Mouse (Mus musculus) lung, postnatal 0 days (tissue): ENCODE measurements around the gene Gm11172. TPM values are rescaled to one million over a fixed set of nuclear protein-coding genes. Genes with fewer than 3 reads are reported as not detected.
A peak's percentile ranks its signal among the peaks of the same experiment; 100 is the strongest.

Source experiments
- ATAC-seq: fragments of 200-750 bp; cut with Nextera tagmentation; 2 replicates; pipeline ENCODE4 v1.8.0; 2017; ENCODE audit warnings: moderate library complexity
- DNase-seq: peaks from one replicate; pipeline ENCODE4 v3.0.0-alpha.2; 2016; ENCODE audit warnings: low spot score
- H3K27ac ChIP-seq: fragments of 300-500 bp; sonication (generic); 2 replicates; pipeline ENCODE4 v1.5.1; 2014; ENCODE audit warnings: antibody characterized with exemption, mild to moderate bottlenecking, low read length, mixed read lengths
- H3K27me3 ChIP-seq: fragments of 300-500 bp; sonication (generic); replicated peaks from 2 replicates; pipeline ENCODE4 v1.6.1; 2014; ENCODE audit warnings: low read length, mixed read lengths; ENCODE audit not compliant: insufficient read depth
- H3K36me3 ChIP-seq: fragments of 300-500 bp; sonication (generic); 2 replicates; pipeline ENCODE4 v1.6.1; 2014; ENCODE audit warnings: low read length, mixed read lengths; ENCODE audit not compliant: insufficient read depth
- H3K4me1 ChIP-seq: fragments of 300-500 bp; sonication (generic); 2 replicates; pipeline ENCODE4 v1.6.1; 2014; ENCODE audit warnings: antibody characterized with exemption, low read depth, low read length, mixed read lengths; ENCODE audit not compliant: insufficient read depth
- H3K4me2 ChIP-seq: fragments of 300-500 bp; sonication (generic); replicated peaks from 2 replicates; pipeline ENCODE4 v1.6.1; 2014; ENCODE audit warnings: low read depth, mild to moderate bottlenecking, low read length, moderate library complexity, mixed read lengths
- H3K4me3 ChIP-seq: fragments of 300-500 bp; sonication (generic); 2 replicates; pipeline ENCODE4 v1.5.1; 2014; ENCODE audit warnings: low read depth, low read length
- H3K9ac ChIP-seq: fragments of 300-500 bp; sonication (generic); replicated peaks from 2 replicates; pipeline ENCODE4 v1.6.1; 2014; ENCODE audit warnings: low read depth, mild to moderate bottlenecking
- H3K9me3 ChIP-seq: fragments of 300-500 bp; sonication (generic); 2 replicates; pipeline ENCODE4 v1.6.1; 2016; ENCODE audit warnings: low read length, mixed read lengths
- CTCF ChIP-seq: IDR thresholded peaks from 2 replicates; pipeline ENCODE4 v1.5.1; 2016; ENCODE audit warnings: antibody characterized with exemption, mild to moderate bottlenecking
- EP300 ChIP-seq: IDR thresholded peaks from 2 replicates; pipeline ENCODE4 v1.6.1; 2016; ENCODE audit warnings: antibody characterized with exemption, mild to moderate bottlenecking, control low read depth
- WGBS: fragments of 180-500 bp; shearing (Covaris S2); extraction: QIAGEN DNeasy Blood & Tissue Kit; methylation state at CpG from one replicate; pipeline ENCODE4 v1.1.7; 2014; 5-methylcytosine and 5-hydroxymethylcytosine counted together
- polyA plus RNA-seq: library from polyadenylated mRNA; unstranded; fragments of >200 nt; fragmentation: Nextera tagmentation; extraction: Ambion mirVana; gene quantifications from 2 replicates; pipeline ENCODE4 v1.2.1, GENCODE M21; 2015

The Gm11172 gene
- polyA plus RNA-seq, 1 experiment from 2014 or later = not detected

GRCm38 (mm10) chr16:10836388-10836787 is 23.7 kb downstream of the Gm11172 start:
- Histone ChIP-seq H3K27ac (no peak overlapping the region), H3K36me3 (no peaks in the 10 kb centered on the region), H3K9me3 (no peaks in the 10 kb centered on the region), H3K27me3 (no peaks in the 10 kb centered on the region), H3K4me1 (peaks cover 10% of the 10 kb centered on the region; the same call in 1 of the 2 replicates), H3K4me3 (no peak overlapping the region), H3K9ac (no peak overlapping the region), H3K4me2 (no peak overlapping the region)
- whole genome bisulfite sequencing = 95% methylated on average over 3 of the region's 3 CpGs
- DNase-seq (no peak), ATAC-seq (no peak)
- TF ChIP-seq CTCF = no peak
- no peak for TF ChIP-seq EP300

- 79% methylated on average over 3 of the region's 3 CpGs for WGBS
- Histone ChIP-seq H3K4me3 (no peak overlapping the region), H3K9me3 (no peaks in the 10 kb centered on the region), H3K4me1 (peaks cover 10% of the 10 kb centered on the region; the same call in 1 of the 2 replicates), H3K36me3 (no peaks in the 10 kb centered on the region), H3K27ac (no peak overlapping the region), H3K9ac (no peak overlapping the region), H3K27me3 (no peaks in the 10 kb centered on the region), H3K4me2 (no peak overlapping the region)
- no peak for DNase-seq
- no peak for ATAC-seq
- TF ChIP-seq EP300 = no peak
- no peak for TF ChIP-seq CTCF
Measured at GRCm38 (mm10) chr16:10837250-10837649, 24.5 kb downstream of the Gm11172 start.

GRCm38 (mm10) chr16:10837903-10838302 is 25.2 kb downstream of the Gm11172 start:
- DNase-seq = no peak

DNA sequence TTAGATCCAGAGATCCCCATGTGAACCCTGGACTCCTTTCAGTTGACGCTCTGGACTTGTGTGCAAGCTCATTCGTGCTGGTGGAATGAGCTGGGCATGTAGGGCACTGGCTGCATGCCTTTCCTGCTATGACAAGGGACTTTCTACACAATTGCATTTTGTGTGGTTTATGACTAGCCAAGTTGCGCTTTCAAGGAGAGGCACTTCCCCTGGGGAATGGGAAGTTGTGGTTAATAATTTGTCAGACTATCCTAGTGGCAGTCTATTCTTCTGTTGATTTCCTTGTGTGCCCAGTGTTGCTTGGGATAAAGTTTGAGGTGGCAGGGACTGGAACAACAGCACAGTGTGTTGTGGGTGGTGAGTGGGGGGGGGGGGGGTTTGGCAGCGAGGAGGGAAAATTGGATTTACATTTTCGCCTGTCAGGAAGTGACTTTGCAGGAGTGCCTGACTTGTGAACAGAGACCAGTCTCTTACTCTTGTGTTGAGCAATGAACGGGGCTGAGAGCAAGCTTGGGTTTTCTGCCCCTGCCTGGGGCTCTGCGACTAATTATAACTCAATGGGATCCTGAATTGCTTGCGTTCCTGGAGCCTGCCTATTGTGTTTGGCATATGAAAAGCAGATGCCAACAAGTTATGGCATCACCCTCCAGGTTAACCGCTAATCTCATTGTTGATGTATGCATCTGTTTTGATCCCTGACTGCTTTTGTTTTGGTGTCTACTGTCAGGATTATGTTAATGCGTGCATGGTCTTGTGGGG is 26.0 kb downstream of the Gm11172 start:
- peak; percentile 55 for ATAC-seq
- H3K27me3 ChIP-seq = no peaks in the 10 kb centered on the region
- 30% methylated on average over 10 of the region's 10 CpGs for WGBS
- DNase-seq = peak; percentile 87
- no peak overlapping the region for H3K4me3 ChIP-seq
- no peaks in the 10 kb centered on the region for H3K36me3 ChIP-seq
- H3K4me1 ChIP-seq = peaks cover 15% of the 10 kb centered on the region; the same call in 1 of the 2 replicates
- TF ChIP-seq CTCF (no peak), EP300 (no peak)
- peak overlapping the region; percentile 51 for H3K27ac ChIP-seq
- no peak overlapping the region for H3K9ac ChIP-seq
- 0 out of 2 replicates have a peak overlapping the region, but pooled peaks have one; percentile 3 for H3K4me2 ChIP-seq
- no peaks in the 10 kb centered on the region for H3K9me3 ChIP-seq

More at GRCm38 (mm10) chr16:10837903-10838302, 25.2 kb downstream of the Gm11172 start:
- Histone ChIP-seq H3K27ac (peak overlapping the region; percentile 51; the same call in 1 of the 2 replicates), H3K4me3 (no peak overlapping the region), H3K4me1 (peaks cover 10% of the 10 kb centered on the region; the same call in 1 of the 2 replicates), H3K27me3 (no peaks in the 10 kb centered on the region), H3K4me2 (no peak overlapping the region), H3K9me3 (no peaks in the 10 kb centered on the region), H3K9ac (no peak overlapping the region), H3K36me3 (no peaks in the 10 kb centered on the region)
- ATAC-seq = no peak
- TF ChIP-seq CTCF = no peak
- no peak for TF ChIP-seq EP300
- WGBS = 38% methylated on average over 1 of the region's 1 CpGs

DNA sequence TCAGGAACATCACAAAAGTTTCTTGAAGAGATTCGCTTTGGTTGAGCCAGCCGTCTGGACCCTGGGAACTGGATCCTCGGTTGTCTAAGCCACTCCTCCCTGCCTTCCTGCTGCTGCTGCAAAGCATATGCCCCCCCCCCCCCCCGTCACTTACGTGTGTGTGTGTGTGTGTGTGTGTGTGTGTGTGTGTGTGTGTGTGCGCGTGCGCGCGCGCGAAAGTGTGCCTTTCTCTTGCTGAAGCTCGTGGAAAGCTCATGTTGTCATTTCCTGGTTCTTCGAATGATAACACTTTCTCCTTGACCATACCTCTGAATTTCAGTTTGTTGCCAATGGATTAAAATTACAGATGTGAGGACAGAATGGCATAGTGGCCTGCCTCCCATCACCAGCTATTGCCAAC is 27.3 kb downstream of the Gm11172 start:
- Histone ChIP-seq H3K4me3 (no peak overlapping the region), H3K9ac (no peak overlapping the region), H3K9me3 (no peaks in the 10 kb centered on the region), H3K27ac (no peak overlapping the region), H3K27me3 (no peaks in the 10 kb centered on the region), H3K36me3 (no peaks in the 10 kb centered on the region), H3K4me1 (peaks cover 16% of the 10 kb centered on the region; the same call in 1 of the 2 replicates), H3K4me2 (no peak overlapping the region)
- DNase-seq (no peak), ATAC-seq (no peak)
- 87% methylated on average over 10 of the region's 14 CpGs for WGBS
- no peak for TF ChIP-seq EP300
- no peak for TF ChIP-seq CTCF

GRCm38 (mm10) chr16:10842282-10842855 is 29.7 kb downstream of the Gm11172 start:
- 83% methylated on average over 4 of the region's 4 CpGs for WGBS
- ATAC-seq = no peak
- Histone ChIP-seq H3K27ac (no peak overlapping the region), H3K9ac (no peak overlapping the region), H3K4me1 (peaks cover 16% of the 10 kb centered on the region; the same call in 1 of the 2 replicates), H3K36me3 (no peaks in the 10 kb centered on the region), H3K9me3 (no peaks in the 10 kb centered on the region), H3K4me3 (no peak overlapping the region), H3K27me3 (no peaks in the 10 kb centered on the region), H3K4me2 (no peak overlapping the region)
- no peak for TF ChIP-seq CTCF
- TF ChIP-seq EP300 = no peak
- DNase-seq = no peak
